Mouse (Mus musculus): ENCODE data around the gene Fam53b.

Gene Fam53b

DNA sequence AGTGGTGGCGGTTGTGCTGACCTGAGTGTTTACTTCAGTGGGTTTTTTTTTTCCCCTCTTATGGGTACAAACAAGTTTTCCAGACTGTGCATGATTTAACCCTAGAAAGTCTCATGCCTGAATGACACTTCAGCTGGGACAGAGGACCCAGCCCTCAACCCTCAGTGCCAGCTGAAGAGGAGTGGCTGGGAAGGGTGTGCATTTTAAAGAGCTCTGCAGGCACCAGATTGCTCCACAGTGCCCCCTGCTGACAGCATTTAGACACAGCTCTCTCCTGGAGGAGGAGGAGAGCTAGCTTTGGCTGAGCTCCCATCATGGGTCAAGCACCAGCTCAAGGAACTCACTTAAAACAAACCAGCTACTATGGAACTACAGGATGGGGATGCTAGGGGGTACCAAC, 2.8 kb downstream of the Fam53b start:
- peak; percentile 82 for DNase-seq (ENCODE audit: low spot score)

DNA sequence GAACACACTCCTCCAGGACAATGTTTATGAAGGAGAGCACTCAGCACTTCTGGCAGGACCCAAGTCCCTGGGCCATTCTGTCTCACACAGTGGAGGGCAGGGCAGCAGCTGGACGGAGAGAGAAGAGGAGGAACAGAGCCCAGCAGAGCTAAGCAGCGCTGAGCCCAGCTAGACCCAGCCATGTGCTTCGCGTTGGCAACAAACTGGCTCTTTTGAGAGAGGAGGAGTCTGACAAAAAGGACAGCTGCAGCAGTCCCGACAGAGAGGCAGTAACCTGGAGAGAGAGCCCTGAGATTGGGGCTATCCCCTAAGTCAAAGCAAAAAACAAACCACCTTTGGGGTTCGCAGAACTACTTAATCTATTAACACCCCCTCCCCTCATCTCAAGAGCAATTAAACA, 3.3 kb downstream of the Fam53b start:
- DNase-seq (ENCODE audit: low spot score) = no peak

DNA sequence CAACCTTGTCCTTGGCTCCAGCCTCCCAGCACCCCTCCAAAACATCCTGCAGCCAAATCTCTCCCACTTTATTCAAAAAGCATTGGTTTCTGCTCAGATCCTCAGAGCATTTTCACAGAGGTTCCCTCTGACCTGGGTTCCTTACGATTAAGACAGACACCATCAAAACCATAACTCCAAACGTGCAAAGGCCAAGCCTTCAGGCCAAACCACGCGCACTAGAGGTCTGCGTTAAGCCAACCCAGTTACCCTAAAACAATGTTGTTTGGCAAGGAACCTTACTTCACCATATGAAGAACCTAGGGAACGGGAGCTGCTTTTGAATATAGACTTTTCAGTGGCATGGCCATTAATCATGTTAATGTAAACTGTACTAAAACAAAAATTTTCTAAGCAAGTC, 4.0 kb downstream of the Fam53b start:
- DNase-seq (ENCODE audit: low spot score) = no peak

DNA sequence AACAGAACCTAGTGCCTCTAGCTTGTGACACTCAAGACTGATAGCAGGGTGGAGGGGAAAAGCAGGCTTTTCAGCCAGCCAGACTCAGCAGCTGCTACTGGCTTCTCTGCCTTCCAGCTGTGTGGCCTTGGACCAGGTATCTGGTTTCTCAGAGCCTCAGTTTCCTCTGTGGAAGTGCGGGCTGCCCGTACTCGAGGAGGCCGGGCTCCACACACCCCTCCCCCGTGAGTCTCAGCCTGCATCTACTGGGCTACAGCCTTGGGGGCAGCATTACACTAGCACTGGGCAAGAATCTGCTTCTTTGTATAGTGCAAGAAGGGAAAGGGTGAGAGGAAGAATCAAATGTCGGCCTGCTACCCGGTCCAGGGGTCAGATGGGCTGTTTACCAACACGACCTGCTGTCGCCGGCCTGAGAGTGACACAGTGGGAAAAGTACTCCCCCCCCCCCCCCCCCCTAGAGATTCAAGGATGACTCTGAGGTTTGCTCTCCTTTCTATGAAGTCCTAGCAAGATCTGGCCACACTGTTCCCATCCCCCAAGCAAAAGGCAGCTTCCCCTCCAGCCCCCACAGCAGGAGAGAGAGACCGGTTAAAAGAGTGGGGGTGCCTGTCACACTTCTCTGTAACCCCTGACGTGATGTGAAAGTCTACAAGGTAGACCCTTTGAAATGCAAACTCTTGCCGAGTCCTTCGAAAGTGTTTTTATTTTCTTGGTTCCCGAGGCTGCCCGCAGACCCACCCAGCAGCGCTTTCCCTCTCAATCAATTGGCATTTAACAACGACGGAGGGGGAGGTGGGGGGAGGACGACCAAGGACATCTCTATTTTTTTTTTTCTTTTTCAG, 4.6 kb downstream of the Fam53b start:
- no peak for DNase-seq (ENCODE audit: low spot score)

DNA sequence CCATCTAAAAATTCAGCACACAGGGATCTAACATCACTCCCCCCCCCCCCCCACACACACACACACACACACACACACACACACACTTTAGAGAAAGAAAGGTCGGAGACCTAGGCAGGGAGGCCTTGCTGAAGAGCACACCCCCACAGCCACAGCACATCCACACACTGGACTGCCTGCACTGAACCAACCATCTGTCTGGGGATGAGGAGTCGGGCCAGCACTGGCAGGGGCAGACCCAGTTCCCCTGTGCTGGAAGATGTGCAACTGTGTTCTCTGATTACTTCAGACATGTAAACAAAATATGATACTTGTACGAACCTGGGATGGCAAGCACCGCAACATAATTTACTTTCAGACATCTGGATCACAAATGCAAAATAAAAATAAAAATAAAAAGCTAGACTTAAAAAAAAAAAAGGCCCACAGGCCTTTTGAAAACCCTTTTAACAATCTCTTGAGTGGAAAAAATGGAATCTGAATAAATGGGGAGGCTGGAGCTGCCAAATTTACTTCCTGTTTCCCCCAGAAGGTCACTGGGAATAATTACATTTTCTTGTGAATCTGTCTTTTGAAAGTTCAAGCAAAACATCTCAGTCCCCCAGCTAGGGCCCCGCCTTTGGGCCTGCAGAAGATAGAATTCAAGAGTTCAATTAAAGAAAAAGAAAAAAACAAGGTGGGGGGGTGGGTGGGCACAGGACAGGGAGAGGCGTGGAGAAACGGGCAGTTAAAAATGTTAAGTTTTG, 5.5 kb downstream of the Fam53b start:
- no peak for DNase-seq (ENCODE audit: low spot score)

DNA sequence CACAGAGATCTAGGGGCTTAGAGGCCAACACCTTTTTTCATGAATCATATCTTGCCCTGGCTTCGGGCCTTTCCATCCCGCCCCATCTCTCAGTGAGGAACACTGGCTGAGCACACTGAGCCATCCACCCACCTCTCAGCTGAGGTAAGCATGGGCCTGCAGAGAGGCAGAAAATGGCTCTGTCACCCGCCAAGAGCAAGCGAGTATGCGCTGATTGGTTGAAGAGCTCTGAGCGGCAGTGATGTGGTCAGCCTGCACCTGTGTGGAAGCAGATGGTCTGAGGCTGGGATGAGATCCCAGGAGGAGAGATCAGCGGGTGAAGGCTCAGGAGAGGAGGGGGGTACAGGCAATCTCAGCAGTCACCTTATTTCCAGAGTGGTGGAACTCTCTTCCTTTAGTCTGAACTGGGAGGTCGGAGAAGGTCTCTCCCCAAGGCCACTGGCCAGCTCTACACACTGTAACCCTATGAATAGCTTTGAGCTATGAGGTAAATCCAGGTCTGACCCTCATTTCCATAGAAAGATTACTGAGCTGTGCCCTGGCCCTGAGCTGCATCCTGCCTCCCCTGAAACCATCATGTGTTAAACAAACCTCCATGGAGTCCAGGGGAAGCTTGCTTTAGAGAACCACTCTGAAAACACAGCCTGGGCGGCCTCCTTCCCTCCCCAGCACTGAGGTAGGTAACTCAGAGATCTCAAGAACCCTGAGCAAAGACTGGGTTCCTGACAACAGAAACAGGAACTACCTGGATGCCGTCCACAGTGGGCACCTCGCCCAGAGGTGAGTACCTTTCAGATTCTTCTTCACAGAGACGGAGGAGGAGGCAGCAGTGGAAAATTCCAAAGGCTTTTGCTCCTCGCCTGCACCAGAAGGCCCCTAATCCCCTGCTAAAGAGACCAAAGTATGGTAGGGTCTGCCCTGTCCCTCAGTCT, 6.5 kb downstream of the Fam53b start:
- DNase-seq (ENCODE audit: low spot score) = no peak

DNA sequence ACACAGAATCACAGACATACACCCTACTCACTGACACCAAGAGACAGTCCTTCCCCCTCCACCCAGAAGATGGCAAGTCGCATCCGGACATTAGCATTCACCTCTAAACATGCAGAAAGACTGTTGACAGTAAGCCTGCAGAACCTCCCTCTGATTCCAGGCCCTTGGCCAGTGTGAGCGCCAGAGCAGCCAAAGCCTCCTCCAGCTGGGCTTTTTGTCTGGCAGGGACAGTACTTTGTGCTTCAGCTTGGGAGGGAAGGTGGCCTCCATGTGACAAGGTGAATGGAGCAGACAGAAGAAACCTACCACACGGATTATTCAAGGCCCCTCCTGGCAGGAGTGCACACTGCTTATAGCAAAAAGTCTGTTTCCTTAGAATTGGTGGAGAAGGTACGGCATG, 7.4 kb downstream of the Fam53b start:
- no peak for DNase-seq (ENCODE audit: low spot score)

DNA sequence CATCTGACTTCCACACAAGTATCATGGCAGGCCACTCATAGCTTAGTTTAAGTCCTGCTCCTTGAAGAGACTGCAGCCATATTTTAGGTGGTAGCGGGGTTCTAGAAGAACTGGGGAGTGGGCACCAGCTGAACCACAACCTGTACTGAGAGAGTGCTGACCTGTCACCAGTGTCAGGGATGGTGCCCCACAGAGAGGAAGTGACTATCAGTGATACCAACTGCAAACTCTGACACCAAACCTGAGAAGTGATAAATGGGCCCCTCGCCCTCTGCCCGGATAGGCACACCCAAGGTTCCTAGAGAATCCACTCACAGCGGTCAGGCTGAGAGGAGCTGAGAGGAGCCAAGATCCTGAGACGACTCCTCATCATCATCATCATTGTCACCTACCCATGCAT, 8.7 kb downstream of the Fam53b start:
- DNase-seq (ENCODE audit: low spot score) = no peak

DNA sequence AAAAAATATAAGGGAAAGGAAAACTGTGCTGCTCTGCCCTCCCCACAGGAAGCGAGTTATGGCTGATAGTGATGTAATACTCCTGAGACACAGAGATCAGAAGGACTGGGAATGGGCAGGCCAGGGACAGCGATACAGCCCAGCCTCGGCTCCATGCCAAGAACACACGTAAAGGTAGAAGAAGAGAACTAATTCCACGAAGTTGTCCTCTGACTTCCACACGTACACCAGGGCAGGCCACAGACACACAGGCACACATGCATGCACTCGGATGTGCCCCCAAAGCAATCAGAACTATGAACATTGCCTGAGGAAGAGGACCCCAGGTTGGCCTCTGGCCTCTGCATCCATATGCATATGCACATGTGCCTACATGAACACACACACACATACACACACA, 9.2 kb downstream of the Fam53b start:
- DNase-seq (ENCODE audit: low spot score) = no peak

DNA sequence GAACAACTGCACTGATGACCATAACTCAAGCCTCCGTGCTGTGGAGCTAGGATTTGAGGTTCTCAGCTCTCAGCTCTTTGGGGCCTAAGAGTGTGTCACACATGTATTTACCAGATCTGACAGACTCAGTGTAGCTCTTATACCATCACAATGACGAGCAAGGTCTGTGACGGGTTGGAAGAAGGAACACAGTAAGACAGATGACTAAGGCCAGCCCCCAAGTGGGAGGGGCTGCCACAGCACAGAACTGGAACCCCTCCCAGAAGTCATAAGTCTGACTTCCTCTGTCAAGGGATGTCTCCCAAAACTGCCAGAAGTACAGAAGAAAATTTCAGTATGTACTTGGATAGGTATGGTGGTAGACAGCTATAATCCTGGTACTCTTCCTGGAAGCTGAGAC, 9.7 kb downstream of the Fam53b start:
- no peak for DNase-seq (ENCODE audit: low spot score)

DNA sequence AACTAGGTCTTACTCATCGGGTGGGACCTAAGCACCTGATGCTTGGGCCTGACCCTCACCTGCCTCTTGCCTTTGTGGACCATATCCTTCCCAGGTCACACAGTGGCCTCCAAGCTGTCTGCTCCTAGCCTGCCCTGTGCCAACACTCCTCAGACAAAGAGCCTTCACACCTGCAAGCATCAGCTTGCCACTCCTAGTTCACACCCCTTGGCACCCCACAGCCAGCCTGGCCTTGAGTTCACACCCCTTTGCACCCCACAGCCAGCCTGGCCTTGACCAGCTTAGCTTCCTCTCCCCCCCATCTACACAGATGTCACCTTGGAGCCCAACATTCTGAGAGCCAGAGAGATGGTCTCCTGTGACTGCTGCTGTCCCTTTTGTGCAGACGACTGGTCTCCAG, 10.3 kb downstream of the Fam53b start:
- no peak for DNase-seq (ENCODE audit: low spot score)

DNA sequence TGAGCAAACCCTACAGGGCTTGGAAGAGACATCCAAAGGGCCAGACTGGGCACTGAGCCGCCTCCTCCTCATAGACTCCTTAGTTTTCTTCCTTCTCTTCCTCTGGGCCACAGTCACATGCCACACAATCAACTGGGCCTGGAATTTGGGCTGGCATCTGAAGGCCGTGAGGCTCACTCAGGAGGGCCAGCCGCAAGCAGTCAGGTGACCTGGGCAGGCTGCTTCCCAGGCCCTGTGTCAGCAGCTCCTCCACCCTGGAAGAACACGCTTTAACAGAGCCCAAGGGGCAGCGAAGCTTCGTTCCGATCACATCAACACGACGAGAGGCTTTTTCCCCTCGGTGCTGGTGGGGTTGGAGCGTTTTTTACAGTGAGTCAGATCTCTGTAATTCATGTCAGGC, 11.0 kb downstream of the Fam53b start:
- DNase-seq (ENCODE audit: low spot score) = no peak

DNA sequence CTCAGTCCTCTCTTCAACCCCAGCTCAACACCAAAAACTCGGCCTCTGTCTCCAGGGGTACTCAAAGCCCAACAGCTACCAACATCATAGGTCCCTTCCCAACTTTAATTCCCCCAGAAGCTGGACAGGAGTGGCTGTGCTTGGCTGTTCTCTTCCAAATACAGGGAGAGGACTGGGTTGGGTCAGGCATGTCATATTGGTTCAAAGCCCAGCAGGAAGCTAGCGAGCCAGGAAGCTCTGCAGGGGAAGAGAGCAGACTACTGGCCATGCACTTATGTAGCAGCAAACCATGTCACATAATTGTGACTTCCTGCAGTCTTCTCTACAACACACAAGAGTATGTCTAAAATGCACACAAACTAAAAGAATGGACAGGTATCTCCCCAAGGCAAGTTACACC, 11.6 kb downstream of the Fam53b start:
- DNase-seq (ENCODE audit: low spot score) = no peak

DNA sequence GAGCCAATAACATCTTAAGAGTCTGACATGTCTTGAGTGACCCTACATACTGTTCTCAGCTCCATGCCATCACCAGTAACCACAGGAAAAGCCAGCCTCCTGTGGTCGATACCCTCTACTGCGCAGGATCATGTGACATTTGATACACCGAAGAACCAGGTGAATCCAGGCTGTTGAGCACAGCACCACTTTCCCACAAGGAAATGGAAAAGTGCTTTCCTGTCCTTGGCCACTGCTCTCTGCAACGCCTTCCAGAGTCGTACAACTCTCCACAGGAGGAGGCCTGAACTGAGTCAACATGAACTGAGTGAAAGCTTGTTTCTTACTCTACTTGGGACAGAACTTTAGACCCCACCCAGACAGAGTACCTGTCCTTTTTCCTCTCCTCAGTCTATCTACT, 12.2 kb downstream of the Fam53b start:
- no peak for DNase-seq (ENCODE audit: low spot score)

DNA sequence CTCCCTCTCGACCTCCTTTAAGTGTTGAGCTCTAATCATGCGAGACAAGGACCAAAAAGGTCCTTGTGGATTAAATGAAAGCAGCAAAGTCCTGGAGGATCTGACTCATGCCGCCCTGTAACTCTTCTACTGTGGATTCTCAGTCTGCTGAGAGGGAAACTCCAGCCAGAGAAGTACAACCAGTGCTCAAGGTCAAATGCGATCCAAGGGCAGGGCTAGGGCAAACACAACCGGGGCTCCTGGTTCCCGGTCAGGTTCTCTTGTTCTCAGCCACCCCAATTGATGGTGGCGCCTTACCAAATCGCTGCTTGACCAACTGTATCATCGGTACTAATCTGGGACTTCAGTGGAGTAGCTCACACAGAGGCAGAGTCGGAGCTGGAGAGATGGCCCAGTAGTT, 12.8 kb downstream of the Fam53b start:
- no peak for DNase-seq (ENCODE audit: low spot score)

DNA sequence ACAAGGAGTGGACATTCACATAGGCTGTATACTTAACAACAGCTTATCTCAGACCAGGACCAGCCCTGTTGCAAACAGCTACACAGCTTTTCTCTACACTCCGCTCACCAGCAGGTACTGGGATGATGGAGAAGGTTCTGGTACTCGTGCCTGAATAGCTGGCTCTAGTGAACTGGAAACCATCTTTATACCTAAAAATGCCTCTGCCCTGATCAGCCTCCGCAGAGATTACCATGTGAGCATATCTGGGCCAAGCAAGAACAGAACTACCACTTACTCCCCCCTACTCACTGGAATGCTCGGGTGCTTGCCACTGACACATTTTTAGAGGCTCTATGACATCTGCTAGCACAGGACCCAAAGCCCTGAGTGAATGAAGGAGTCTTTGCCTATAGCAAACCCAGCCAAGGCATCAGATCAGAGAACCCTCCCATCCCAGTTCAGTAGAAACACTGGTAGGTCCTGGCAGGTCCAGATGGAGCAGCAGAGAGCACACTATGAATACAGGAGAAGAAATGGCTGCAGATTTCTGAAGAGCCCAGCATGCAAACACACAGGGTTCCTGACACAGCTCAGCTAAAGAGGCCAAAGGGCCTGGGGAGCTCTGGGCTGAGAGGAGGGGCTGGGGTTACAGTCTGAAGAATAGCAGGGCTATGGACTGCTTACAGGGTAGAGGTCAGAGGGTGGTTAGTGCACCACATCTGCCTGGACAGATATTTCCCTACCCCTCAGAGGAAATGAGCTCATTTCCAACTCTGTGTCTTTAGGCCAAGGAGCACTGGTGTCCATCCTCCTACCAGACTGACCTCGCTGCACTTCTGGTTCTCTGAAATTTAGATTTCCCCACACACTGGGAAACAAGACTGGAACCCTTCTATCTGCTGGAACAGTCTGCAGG, 14.3 kb downstream of the Fam53b start:
- DNase-seq (ENCODE audit: low spot score) = no peak

DNA sequence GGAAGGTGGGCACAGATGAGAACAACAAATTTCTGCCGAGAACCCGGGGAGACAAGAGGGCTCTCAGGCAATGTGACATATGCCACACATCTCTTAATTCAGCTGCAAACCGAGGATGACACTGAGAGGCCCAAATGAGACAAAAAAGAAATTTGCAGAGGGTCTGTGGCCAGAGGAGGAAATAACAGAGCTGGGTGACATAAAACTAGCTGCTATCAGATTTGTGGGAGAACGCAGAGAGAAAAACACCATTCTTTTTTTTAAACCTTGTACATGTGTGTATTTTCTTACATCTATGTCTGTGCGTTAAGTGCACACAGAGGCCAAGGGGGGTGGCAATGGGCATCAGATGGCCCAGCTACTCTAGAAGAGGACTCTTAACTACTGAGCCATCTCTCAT, 18.5 kb downstream of the Fam53b start:
- DNase-seq (ENCODE audit: low spot score) = no peak

DNA sequence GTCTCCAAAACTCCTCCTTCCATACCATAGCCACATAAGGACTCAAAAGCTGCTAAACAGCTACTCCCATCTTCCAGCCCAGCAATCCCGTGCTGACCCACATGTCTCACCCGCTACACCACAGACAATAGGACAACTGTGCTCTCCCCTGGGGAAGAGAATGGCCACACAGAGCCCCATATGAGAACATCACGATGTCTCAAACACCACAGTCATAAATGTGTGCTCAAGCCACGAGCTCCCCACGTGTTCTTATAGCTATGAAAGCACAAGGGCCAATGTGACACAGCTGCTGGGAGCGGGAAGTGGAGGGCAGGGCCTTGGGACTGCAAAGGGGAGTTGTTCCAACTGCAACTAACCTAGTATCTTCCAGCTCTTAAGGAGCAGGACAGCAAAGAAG, 20.2 kb downstream of the Fam53b start:
- DNase-seq (ENCODE audit: low spot score) = no peak

DNA sequence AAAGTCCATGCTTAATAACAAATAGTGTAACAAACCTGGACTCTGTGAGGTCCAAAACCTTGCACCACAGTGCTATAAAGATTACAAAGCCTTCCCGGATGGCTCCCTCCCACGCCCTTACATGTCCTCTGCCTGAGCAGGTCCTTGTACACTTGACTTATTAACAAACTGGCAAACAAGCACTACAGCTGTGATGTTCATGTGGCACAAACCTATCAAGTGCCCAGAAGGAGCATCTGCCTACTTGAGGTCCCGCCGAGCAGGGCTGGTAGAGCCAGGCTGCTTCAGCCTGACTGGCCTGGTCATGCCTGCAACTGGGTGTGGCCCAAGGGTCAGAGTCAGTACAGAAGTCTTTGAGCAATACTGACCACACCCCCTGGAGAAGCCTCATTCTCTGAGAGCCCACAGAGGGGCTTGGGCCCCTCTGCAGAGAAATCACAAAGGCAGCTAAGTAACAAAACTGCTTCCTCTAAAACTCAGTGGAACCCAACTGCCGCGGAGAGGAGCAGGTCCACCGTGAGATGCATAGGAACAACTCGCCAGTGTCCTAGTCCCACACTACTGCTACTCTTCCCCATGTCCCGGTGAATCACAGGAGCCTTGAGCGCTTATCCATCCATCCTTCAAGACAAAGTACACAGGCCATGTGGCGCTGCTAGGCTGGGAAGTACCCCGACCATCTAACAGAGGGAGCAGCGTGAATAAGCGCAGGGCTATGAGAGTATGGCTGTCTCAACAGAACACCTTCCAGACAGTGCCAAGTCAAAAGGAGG, 23.1 kb downstream of the Fam53b start:
- no peak for DNase-seq (ENCODE audit: low spot score)

DNA sequence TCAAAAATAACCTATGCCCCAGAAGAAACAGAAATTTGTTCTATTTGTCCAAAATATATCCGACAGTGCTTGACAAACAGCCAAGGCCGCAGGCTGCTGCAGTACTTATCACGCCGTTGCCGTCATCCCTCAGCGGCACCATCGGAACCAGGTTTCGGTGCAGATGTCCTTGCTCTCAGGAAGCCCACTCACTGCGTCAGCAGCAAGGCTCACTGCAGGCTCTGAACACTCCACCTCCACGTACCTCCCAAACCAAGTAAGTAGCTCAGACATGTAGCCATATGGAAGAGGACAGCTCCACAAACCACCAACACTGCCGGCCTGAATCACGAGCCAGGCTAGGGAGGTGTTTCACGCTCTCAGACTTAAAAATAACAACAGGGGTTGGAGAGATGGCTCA, 24.9 kb downstream of the Fam53b start:
- no peak for DNase-seq (ENCODE audit: low spot score)
